Mouse (Mus musculus): ENCODE results near the gene Uchl1.

Uchl1 gene

GRCm38 (mm10) chr5:66707859-66708258 lies 32.0 kb downstream of the Uchl1 start:
- DNase-seq (ENCODE audit: low read depth in 1 of 2, low spot score in 2 of 2): no peak

GRCm38 (mm10) chr5:66710445-66711019 lies 34.6 kb downstream of the Uchl1 start:
- DNase-seq (ENCODE audit: low read depth in 1 of 2, low spot score in 2 of 2): no peak

- DNase-seq (ENCODE audit: low read depth in 1 of 2, low spot score in 2 of 2): no peak
Measured at GRCm38 (mm10) chr5:66712801-66713200, 36.9 kb downstream of the Uchl1 start.

- DNase-seq (ENCODE audit: low read depth in 1 of 2, low spot score in 2 of 2): no peak
Measured at GRCm38 (mm10) chr5:66715498-66715931, 39.6 kb downstream of the Uchl1 start.

GRCm38 (mm10) chr5:66717931-66718330 lies 42.0 kb downstream of the Uchl1 start:
- no peak for DNase-seq (ENCODE audit: low read depth in 1 of 2, low spot score in 2 of 2)

GRCm38 (mm10) chr5:66718413-66718812 lies 42.5 kb downstream of the Uchl1 start:
- no peak for DNase-seq (ENCODE audit: low read depth in 1 of 2, low spot score in 2 of 2)

GRCm38 (mm10) chr5:66718880-66719279 lies 43.0 kb downstream of the Uchl1 start:
- DNase-seq (ENCODE audit: low read depth in 1 of 2, low spot score in 2 of 2): no peak

GRCm38 (mm10) chr5:66720921-66721320 lies 45.0 kb downstream of the Uchl1 start:
- no peak for DNase-seq (ENCODE audit: low read depth in 1 of 2, low spot score in 2 of 2)

- no peak for DNase-seq (ENCODE audit: low read depth in 1 of 2, low spot score in 2 of 2)
Measured at GRCm38 (mm10) chr5:66722586-66722985, 46.7 kb downstream of the Uchl1 start.

- no peak for DNase-seq (ENCODE audit: low read depth in 1 of 2, low spot score in 2 of 2)
Measured at GRCm38 (mm10) chr5:66723037-66723436, 47.1 kb downstream of the Uchl1 start.

- no peak for DNase-seq (ENCODE audit: low read depth in 1 of 2, low spot score in 2 of 2)
Measured at GRCm38 (mm10) chr5:66723626-66724025, 47.7 kb downstream of the Uchl1 start.

- DNase-seq (ENCODE audit: low read depth in 1 of 2, low spot score in 2 of 2): no peak
Measured at GRCm38 (mm10) chr5:66729306-66729705, 53.4 kb downstream of the Uchl1 start.

GRCm38 (mm10) chr5:66730621-66731301 lies 54.9 kb downstream of the Uchl1 start:
- no peak for DNase-seq (ENCODE audit: low read depth in 1 of 2, low spot score in 2 of 2)

GRCm38 (mm10) chr5:66731302-66731697 lies 55.4 kb downstream of the Uchl1 start:
- DNase-seq (ENCODE audit: low read depth in 1 of 2, low spot score in 2 of 2): no peak

- no peak for DNase-seq (ENCODE audit: low read depth in 1 of 2, low spot score in 2 of 2)
Measured at GRCm38 (mm10) chr5:66733556-66733955, 57.7 kb downstream of the Uchl1 start.
